Comparison of ENCODE assay signal across 12 mouse cellular contexts in genomic region chr4:47312676-47313075, GRCm38 (mm10). TPM values are rescaled to one million over a fixed set of nuclear protein-coding genes. Genes with fewer than 3 reads are reported as not detected.
DNase-seq lines count a peak whose midpoint lies in the region; ATAC-seq and TF ChIP-seq lines count a peak whose summit lies in the region.
"Had no signal": no experiment of that assay in that cellular context is flagged by ENCODE, and none has a peak within 500 bp of the region (broad histone marks: within the 10 kb centered on the region; RNA-seq: fewer than 3 reads in every experiment).

No protein-coding gene starts in this region.

- no peaks in the 10 kb centered on the region for H3K9me3 ChIP-seq in forebrain, embryonic 16.5 days (ENCODE audit: control insufficient read depth, low read length)

- no peaks in the 10 kb centered on the region for H3K27me3 ChIP-seq in forebrain, embryonic 16.5 days (replicated peaks; ENCODE audit: control insufficient read depth, insufficient read depth, low read length)
- H3K27me3 ChIP-seq in heart, adult 2 months (ENCODE audit: control insufficient read depth, insufficient read depth, low read length), result no peaks in the 10 kb centered on the region

- H3K36me3 ChIP-seq in forebrain, embryonic 16.5 days (ENCODE audit: control insufficient read depth, insufficient read depth), result no peaks in the 10 kb centered on the region
- no peaks in the 10 kb centered on the region for H3K36me3 ChIP-seq in heart, adult 2 months (ENCODE audit: control insufficient read depth, insufficient read depth, low read length)

- TF ChIP-seq POLR2A in heart, adult 2 months (IDR thresholded peaks at IDR 0.05; ENCODE audit: insufficient read depth, low read depth, low read length), result no peak

- peaks cover 3% of the 10 kb centered on the region for H3K4me1 ChIP-seq in forebrain, embryonic 16.5 days (replicated peaks; ENCODE audit: control insufficient read depth, insufficient read depth, low read length)
- peaks cover 16% of the 10 kb centered on the region for H3K4me1 ChIP-seq in heart, adult 2 months (ENCODE audit: control insufficient read depth, insufficient read depth, low read length)

- WGBS in forebrain, embryonic 16.5 days, result 64% methylated on average over 14 of the region's 14 CpGs
- WGBS in heart, adult 2 months, result 78% methylated on average over 14 of the region's 14 CpGs

- no peaks in the 10 kb centered on the region for H3K79me2 ChIP-seq in heart, adult 2 months (replicated peaks; ENCODE audit: control insufficient read depth, insufficient read depth, low read length)

- no peak for TF ChIP-seq CTCF in heart, adult 2 months (IDR thresholded peaks at IDR 0.05)

- DNase-seq in gastrocnemius, postnatal 14 days, result peak; percentile 26
- no peak for DNase-seq in gastrocnemius, postnatal 4 days (ENCODE audit: low spot score in 2 of 2)
- peak; percentile 30 for DNase-seq in NIH3T3 (ENCODE audit: low read depth)
- DNase-seq in left cerebral cortex, postnatal 10 days (ENCODE audit: extremely low spot score in 1 of 2, low spot score in 2 of 2), result peak; percentile 54 to 60
- no peak for DNase-seq in heart, adult 2 months
- no peak for DNase-seq in kidney, postnatal 25 days
- DNase-seq: cerebellum, adult 11 months; heart, postnatal 10 days; liver, postnatal 0 days had no signal

- H3K4me2 ChIP-seq in forebrain, embryonic 16.5 days (ENCODE audit: low read length), result no peak overlapping the region

- TF ChIP-seq EP300 in heart, adult 2 months (IDR thresholded peaks at IDR 0.05; ENCODE audit: insufficient read depth, low read depth, low read length), result no peak

- H3K4me3 ChIP-seq in forebrain, embryonic 16.5 days (replicated peaks; ENCODE audit: low read length), result no peak overlapping the region
- no peak overlapping the region for H3K4me3 ChIP-seq in heart, adult 2 months
- H3K4me3 ChIP-seq: erythroblast, embryonic 14.5 days had no signal

- peak; percentile 85 for ATAC-seq in forebrain, embryonic 16.5 days
- no peak for ATAC-seq in inflammation-experienced regulatory T-cells, adult 6 months
- ATAC-seq: liver, postnatal 0 days had no signal

- intact Hi-C loops in gastrocnemius, postnatal 14 days (cut with DNase I; ENCODE audit: low total_unique reads), result no loop called here
- intact Hi-C loops in left cerebral cortex, postnatal 10 days (cut with DNase I), result no loop called here
- intact Hi-C loops in heart, adult 2 months (cut with DNase I), result loop anchor here (5.0 kb wide), 1 partner anchor 90 kb away; no protein-coding TSS in a partner anchor

- H3K9ac ChIP-seq in forebrain, embryonic 16.5 days (replicated peaks; ENCODE audit: low read depth, low read length), result no peak overlapping the region
- H3K9ac ChIP-seq in heart, adult 2 months (ENCODE audit: low read depth, low read length), result no peak overlapping the region
- H3K9ac ChIP-seq: liver, postnatal 0 days had no signal

- peak overlapping the region; percentile 9; the same call in 1 of the 2 replicates for H3K27ac ChIP-seq in forebrain, embryonic 16.5 days (ENCODE audit: low read length)
- H3K27ac ChIP-seq in heart, adult 2 months, result no peak overlapping the region

RNA-seq across cellular contexts. Expression of gene Tgfbr1, which starts 40.3 kb away (rescaled TPM):
- 10 to 100 TPM; 17.7 to 18.7 TPM for total RNA-seq in gastrocnemius, postnatal 14 days (2021)
- total RNA-seq in gastrocnemius, postnatal 4 days (2021), result 10 to 100 TPM; 35.2 to 40.8 TPM
- 46.5 and 53.9 TPM in 2 replicates for polyA plus RNA-seq in forebrain, embryonic 16.5 days (2015; fragmentation: Nextera tagmentation; extraction: Ambion mirVana)
- total RNA-seq in left cerebral cortex, postnatal 10 days (2021), result 10 to 100 TPM; 22.1 to 23.2 TPM
- polyA plus RNA-seq in inflammation-experienced regulatory T-cells, adult 6 months (2017; shearing (Covaris generic)), result 10 to 100 TPM; 15.9 to 38.6 (median 37.9) TPM
- total RNA-seq in heart, adult 2 months (2021), result 10 to 100 TPM; 13.8 to 14.2 TPM
- polyA plus RNA-seq in heart, adult 2 months (2012; rRNA removed), result 5.1 and 10.7 TPM in 2 replicates

Comparison
In these comparisons a context has a peak if more than half of its experiments do, and no peak if none do; other contexts are left out.
1. DNase-seq: peak in gastrocnemius, postnatal 14 days (single experiment), NIH3T3 (single experiment) and left cerebral cortex, postnatal 10 days (2 of 2); none in gastrocnemius, postnatal 4 days (0 of 2), heart, adult 2 months (0 of 2) and kidney, postnatal 25 days (0 of 2).